Mouse (Mus musculus) C3H10T1/2 (cell line): Measurements from ENCODE around the gene Rnf5. TPM values are rescaled to one million over a fixed set of nuclear protein-coding genes. Genes with fewer than 3 reads are reported as not detected.

Experiments used
- polyA plus RNA-seq, 2 experiments: library from polyadenylated mRNA; unstranded; fragments of >200 nt; fragmentation: generic; extraction: Trizol; gene quantifications; one replicate each; pipeline ENCODE4 v1.2.1; 2012; ENCODE audit warnings: missing spikeins in 2 of 2

Rnf5 gene
- 10 to 100 TPM; 23.8 to 60.6 TPM for polyA plus RNA-seq

DNA sequence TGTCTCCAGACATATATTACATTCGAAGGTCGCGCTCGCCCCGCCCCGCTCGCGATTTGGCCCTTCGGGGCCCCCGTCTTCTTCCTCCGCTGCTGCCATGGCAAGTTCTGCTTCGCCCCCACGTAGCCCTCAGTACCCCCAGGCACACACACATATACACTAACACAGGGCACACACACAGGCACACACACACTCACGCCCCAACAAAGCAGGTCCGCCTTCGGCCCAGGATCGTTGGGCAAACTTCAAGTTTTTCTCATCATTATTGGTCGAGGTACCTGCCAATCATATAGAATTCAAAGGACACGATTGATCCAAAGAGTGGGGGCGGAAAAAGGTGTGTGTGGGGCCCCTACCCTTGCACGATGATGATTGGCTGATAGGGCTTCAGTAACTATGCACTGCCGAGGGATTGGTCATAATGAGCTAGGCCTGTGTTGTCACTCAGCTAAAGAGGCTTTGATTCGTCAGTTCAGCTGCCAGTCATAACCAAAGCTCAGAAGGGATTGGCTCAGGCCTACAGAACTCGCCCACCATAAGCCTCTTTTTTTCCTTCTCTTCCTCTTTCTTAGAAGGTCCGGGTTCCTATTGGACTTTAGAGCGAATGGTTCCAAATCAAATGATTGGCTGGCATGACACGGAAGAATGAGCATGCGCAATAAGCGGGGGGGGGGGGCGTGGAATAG, at the start of gene Rnf5:
Gene Rnf5 (minus strand): TSS at position 316 of the 686 bp plus-strand sequence.

DNA sequence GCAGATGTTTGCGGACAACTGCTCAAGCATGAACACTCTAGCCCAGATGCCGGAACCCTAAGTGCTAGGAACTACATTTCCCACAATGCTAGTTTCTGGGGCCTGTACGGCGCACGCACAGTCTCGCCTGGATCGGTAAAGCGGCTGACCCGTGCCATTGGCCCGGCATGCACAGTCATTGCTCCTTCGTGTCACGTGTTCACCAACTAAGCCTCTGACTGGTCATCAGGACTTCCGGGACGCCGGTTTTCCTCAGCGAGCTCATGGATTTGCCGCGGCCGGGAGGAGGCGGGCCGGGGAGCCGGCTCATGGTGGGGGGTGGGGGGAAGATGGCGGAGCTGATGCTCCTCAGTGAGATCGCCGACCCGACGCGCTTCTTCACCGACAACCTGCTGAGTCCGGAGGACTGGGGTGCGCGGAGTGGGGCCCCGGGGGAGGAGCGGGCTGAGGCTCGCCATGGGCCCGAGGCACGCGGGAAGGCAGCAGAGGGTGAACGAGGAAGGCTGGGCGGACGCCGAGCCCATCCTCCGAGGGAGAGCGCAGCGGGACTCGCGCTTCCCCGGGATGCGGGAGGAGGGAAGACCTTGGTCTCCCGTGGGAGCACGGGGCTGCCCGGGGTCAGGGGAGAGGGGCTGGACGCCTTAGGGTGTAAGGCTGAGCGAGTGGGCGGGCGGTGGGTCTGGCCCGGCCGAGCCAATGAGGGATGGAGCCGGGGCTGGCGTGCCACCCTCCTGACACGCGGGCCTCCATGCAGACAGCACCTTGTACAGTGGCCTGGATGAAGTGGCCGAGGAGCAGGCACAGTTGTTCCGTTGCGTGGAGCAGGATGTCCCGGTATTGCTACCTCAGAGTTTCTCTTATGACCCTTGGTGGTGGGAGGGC, 43.7 kb upstream of the Rnf5 start, which contains the start of gene Atf6b:
Gene Atf6b (plus strand): TSS at position 241 of the 882 bp plus-strand sequence.

DNA sequence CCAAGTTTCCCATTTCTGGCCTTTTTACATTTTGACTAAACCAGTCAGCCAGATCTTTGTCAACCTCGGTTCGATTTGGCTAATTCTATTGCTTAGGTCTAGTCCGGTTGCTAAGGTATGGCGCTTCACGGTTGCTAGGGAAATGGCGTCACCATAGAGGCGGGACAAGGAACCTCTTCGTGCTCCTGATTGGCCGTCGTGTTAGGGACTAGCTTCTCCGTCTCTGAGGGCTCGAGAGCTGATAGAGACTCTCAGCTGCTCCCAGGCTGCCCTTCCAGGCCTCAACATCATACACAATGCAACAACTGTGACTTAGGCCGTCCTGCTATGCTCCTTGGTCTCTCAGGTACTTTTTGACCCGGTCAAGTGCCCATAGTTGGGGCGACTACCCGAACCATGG, 41.1 kb upstream of the Rnf5 start, which contains the start of gene Fkbpl:
Gene Fkbpl (plus strand): TSS at position 157 of the 400 bp plus-strand sequence.

DNA sequence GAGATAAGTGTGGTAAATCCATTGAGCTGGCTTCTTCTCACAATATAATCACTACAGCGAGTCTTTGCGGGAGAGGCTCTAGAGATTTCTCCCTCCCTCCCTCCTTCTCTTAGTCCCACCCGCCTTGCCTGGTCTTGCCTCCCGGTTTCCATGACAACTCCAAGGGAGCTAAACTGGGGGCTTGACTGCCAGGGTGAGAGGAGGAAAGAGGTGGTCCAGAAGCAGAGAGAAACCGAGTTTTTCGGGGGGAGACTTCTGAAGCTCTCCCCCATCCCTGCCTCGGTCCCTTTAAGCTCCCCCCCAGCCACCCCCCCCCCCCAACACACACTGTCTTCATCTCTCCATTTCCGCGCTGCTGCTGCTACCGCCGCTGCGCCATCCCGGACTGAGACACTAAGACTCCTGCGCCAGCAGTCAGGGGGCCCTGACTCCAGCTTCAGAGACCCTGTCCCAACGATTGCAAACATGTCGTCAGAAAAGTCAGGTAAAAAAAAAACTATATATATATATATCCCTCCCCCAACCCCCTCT, 25.8 kb upstream of the Rnf5 start, which contains the start of gene Prrt1:
Gene Prrt1 (plus strand): TSS at position 313 of the 531 bp plus-strand sequence.

DNA sequence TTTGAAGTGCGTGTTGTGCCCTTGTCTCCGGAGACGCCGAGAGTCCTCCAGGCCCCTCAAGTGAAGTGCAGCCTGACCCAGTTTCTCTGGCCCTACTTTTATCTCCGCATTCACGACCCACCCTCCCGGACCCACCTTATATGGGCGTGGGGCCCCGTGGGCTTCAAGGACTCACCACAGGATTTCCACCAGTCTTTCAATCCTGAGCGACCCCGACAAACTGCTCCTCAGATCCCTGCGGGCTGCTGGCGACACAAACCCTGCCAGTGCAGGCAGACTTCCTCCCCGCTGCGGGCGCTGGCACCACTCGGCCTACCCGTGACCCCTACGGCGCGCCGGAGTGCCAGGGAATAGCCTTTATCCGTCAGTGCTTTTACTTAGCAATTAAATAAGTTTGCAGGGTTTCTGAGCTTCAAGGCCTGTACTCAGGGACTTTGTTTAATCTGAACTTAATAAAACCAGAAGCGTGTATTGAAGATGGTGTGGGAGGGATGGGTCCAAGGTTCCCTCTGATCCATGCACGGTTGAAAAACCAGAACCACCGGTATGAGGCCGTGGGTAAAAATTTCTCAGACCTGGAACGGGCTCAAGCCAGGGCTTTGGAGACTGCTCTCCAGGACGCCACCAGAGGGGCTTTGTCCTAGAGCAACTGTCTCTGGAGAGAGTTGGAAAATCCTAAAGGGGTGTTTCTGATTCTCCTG, 24.6 kb upstream of the Rnf5 start, which contains the start of gene Ppt2:
Gene Ppt2 (minus strand): TSS at position 568 of the 701 bp plus-strand sequence.

DNA sequence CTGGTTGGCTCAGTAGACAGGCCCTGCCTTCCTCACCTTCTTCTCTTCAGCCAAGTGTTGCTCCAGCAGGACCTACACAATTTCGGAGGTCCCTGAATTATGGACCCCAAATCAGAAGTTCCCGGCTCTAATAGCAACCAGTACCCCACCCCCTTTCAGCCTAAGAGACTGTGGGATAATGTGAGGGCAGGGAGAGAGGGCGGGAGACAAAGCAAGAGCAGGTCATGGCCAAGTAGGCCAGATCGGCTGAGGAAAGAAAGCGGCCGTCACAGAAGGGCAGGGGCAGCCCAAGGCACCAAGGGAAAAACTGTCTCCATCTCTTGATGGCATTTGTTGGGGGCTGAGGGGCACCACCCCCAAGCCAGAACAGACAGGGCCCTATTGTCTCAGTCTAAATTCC, 12.4 kb upstream of the Rnf5 start, which contains the start of gene Egfl8:
Gene Egfl8 (minus strand): TSS at position 101 of the 400 bp plus-strand sequence.

DNA sequence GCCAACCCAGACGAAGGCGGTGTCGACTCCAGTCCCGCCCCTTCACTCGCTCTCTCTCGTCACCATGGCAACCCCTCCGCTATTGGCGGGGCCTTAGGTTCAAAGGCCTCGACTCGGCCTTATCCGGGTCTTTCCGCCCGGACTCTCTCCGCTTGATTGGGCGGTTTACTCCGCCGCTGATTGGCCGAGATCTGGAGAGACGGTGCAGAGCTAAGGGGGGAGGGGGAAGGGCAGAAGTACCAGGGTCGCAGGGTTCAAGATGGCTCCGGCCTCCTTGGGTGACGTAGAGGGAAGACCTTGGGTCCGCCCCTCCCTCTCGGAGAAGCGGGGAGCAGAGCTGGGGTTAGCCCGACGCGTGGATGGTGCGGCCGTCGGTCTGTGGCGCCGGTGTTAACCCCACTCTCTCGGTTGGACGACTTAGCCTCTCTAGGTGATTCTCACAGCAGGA, 595 bp upstream of the Rnf5 start, which contains the start of gene Agpat1:
Gene Agpat1 (plus strand): TSS at position 202 of the 448 bp plus-strand sequence.

DNA sequence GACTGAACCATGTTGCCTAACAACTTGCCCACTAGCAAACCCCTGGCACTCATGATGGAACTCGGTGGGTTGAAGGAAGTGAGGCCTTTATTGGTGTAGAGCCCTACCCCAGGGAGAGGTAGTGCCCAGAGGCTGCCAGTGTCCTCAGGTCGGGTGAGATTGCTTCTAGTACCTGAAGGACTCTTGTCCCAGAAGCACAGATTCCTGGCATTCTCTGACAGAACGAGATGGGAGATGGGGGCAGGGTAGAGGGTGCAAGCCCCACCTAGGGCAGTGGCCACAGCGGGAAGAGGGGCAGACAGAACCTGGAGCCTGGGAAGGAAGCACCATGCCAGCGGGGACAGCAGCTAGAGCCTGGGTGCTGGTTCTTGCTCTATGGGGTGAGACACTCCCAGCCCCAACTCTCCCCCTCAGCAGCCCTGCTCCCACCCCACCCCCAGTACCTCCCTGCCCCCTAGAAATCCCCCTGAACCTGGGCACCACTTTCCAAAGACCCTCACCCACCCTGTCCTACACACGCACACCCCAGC, 5.9 kb downstream of the Rnf5 start, which contains the start of gene Ager:
Gene Ager (plus strand): TSS at position 297 of the 530 bp plus-strand sequence.

DNA sequence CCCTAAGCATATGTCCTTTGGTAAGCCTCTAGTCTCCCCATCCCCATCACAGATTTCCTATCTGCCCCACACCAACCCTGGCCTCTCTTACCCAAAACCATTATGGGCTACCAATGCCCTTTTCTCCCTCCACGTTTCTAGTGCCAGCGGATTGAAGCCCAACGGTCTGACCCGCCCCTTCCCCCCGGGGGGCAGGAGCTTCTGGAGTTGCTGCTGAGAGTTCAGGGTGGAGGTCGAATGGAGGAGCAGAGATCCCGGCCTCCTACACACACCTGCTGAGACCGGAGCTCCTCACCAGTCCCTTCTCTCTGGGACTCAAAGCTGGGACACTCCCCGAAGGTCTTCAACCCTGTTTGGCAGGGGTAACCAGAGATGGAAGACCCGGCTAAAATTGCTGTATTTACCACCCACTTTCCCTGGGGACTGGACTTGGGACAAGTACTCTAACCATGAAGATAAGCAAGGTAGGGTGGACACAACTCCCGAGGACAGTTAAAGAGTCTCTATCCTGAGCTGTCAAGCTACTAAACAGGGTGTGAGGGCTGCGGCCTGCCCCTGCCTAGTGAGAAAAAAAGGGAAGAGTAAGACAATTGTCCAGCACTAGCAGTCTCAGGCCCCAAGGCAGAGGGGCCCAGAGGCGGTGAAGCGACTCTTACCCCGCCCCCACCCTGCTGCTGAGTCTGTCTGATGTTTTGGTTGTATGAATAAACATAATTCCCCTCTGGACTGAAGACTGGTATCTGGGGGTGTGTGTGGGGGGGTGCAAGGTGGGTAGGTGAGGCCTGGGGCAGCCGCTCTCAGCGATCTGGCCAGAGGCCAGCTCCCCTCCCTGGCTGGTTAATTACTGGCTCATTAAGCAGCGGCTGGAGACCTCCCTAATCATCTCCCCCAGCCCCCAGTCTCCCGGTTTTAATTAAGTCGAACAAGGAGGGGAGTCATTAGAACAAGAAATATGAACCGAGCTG, 12.2 kb downstream of the Rnf5 start, which contains the start of gene Pbx2:
Gene Pbx2 (plus strand): TSS at position 238 of the 965 bp plus-strand sequence.

DNA sequence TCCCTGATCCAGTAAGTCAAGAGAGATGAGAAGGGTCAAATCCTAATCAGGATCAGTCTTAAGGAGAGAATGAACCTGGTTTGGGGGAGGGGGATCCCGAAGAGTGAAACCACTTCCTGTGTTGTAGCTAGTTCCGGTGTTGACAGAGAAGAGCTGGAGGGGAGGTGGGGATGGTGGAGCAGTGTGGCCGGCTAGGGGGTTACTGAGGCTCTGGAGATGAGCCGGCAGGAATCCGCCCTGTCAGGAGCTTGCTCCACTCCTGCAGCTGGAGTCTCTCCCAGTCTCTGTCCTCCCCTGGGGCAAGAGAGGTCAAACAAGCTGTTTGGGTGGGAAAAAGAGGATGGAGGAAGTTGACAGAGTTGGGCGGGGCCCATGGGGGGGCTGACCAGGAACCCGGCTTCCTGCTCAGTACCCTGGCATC, 13.8 kb downstream of the Rnf5 start, which contains the start of gene Gpsm3:
Gene Gpsm3 (plus strand): TSS at position 126 of the 421 bp plus-strand sequence.

DNA sequence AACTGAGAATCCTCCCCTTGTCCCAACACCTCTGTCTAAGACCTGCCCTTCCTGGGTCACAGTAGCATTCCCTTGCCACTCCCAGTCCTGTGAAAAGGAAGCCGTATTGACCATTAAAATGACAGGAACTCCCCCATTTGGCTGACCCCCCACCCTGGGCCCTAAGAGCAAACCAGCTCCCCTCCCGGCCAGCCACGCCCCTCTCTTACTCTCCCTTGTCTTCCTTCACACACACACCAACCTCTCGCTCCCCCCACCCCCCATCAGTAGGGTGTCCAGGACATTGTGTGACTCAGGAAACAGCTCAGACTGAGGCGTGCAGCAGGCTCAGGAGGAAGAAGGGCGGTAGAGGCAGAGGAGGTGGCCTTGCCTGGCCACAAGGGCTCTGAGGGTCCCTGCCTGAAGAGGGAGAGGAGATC, 39.5 kb downstream of the Rnf5 start, which contains the start of gene Notch4:
Gene Notch4 (plus strand): TSS at position 266 of the 419 bp plus-strand sequence.

Other genes with a start within 250 kb of the Rnf5 start
- not detected for gene Btnl2, start 248.9 kb downstream of the Rnf5 start, polyA plus RNA-seq
- gene Btnl1, start 226.6 kb downstream of the Rnf5 start, polyA plus RNA-seq = not detected
- not detected for gene BC051142, start 204.9 kb downstream of the Rnf5 start, polyA plus RNA-seq
- not detected for gene Btnl4, start 126.4 kb downstream of the Rnf5 start, polyA plus RNA-seq
- gene Btnl6, start 86.3 kb downstream of the Rnf5 start, polyA plus RNA-seq = not detected
- gene Notch4, start 39.4 kb downstream of the Rnf5 start, polyA plus RNA-seq = 1 to 10 TPM in 1 of 2 experiments, under 1 TPM in 1; 0.15 to 2.8 TPM
- gene Gpsm3, start 13.9 kb downstream of the Rnf5 start, polyA plus RNA-seq = under 1 TPM; 0.88 to 0.96 TPM
- 10 to 100 TPM; 15.2 to 41.5 TPM for gene Pbx2, start 12.4 kb downstream of the Rnf5 start, polyA plus RNA-seq
- 1 to 10 TPM in 1 of 2 experiments, under 1 TPM in 1; 0.06 to 1.8 TPM for gene Ager, start 5.8 kb downstream of the Rnf5 start, polyA plus RNA-seq
- 10 to 100 TPM; 76.3 to 93.6 TPM for gene Agpat1, start 572 bp upstream of the Rnf5 start, polyA plus RNA-seq
- gene Egfl8, start 12.3 kb upstream of the Rnf5 start, polyA plus RNA-seq = 1 to 10 TPM in 1 of 2 experiments, under 1 TPM in 1; 0.05 to 1.4 TPM
- 10 to 100 TPM; 14.7 to 42.5 TPM for gene Ppt2, start 24.8 kb upstream of the Rnf5 start, polyA plus RNA-seq
- under 1 TPM in 1 of 2 experiments, not detected in 1; 0.02 TPM for gene Prrt1, start 25.8 kb upstream of the Rnf5 start, polyA plus RNA-seq
- gene Fkbpl, start 41.1 kb upstream of the Rnf5 start, polyA plus RNA-seq = 10 to 100 TPM; 12.6 to 21.7 TPM
- gene Atf6b, start 43.5 kb upstream of the Rnf5 start, polyA plus RNA-seq = 10 to 100 TPM; 35.2 to 76.3 TPM
- gene Tnxb, start 66.8 kb upstream of the Rnf5 start, polyA plus RNA-seq = under 1 TPM; 0.04 to 0.46 TPM
- gene C4b, start 140.2 kb upstream of the Rnf5 start, polyA plus RNA-seq = 1 to 10 TPM in 1 of 2 experiments, under 1 TPM in 1; 0.07 to 1.3 TPM
- under 1 TPM in 1 of 2 experiments, not detected in 1; 0.09 TPM for gene Cyp21a1, start 200.9 kb upstream of the Rnf5 start, polyA plus RNA-seq
- 10 to 100 TPM; 38.4 to 44.5 TPM for gene Stk19, start 233.3 kb upstream of the Rnf5 start, polyA plus RNA-seq
- 10 to 100 TPM; 47.7 to 51.0 TPM for gene Dxo, start 233.3 kb upstream of the Rnf5 start, polyA plus RNA-seq
- 10 to 100 TPM; 19.7 to 48.2 TPM for gene Skiv2l, start 246.5 kb upstream of the Rnf5 start, polyA plus RNA-seq
- 100 to 1,000 TPM in 1 of 2 experiments, 10 to 100 TPM in 1; 65.1 to 134 TPM for gene Nelfe, start 246.7 kb upstream of the Rnf5 start, polyA plus RNA-seq